Mouse (Mus musculus): ENCODE results near the gene Tnnc2. TPM values are rescaled to one million over a fixed set of nuclear protein-coding genes. Genes with fewer than 3 reads are reported as not detected.

Tnnc2 gene
- polyA plus RNA-seq (2012; rRNA removed): 1.3 and 106 TPM in 2 replicates

DNA sequence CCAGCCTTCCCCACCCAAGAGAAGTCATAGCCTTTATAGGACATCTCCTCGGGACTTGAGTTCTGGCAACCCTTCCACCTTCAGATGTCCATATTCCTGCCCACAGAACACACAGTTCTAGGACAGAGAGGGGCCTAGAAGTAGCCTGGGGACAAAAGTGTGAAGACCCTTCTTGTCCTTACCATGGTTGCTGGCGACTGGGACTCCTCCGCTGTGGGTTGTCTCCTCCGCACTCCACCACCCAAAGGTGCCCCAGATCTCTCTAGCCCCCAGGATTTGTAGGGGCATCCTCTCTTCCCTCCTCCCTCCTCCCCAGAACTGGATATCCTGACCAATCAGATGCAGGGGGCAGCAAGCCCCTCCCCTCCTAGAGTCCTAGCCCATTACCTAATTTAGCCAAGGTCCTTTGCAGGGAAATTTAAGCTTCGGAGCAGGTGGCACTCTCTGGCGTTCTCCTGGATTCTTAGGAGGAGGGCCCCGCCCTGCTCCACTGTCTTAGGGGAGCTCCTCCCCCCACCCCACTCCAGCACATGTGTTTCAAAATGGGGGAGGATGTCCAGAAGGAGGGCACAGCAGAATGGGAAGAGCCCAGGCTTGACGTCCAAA, at the start of gene Tnnc2:
Gene Tnnc2, minus strand, starts transcription at position 487 of the 606 bp plus-strand sequence.

DNA sequence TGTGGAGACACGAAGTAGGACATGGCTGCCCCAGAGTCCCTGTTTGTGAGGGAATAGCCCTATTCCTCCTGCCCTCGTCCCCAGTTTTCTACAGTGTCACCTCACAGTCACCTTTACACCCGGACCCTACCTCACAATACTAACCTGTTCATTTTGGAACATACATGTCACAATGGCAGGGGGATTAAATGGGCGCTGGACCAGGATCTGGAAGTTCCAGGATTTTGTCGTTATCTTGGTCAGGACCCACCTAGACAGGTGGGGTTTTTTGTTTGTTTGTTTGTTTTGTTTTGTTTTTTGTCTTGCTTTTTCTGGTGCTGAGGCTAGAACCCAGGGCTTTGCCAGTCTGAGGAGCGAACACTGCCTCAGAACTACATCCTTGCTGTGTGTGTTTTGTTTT, 48.7 kb upstream of the Tnnc2 start, which contains the start of gene Spata25:
Gene Spata25, minus strand, starts transcription at position 101 of the 400 bp plus-strand sequence.

DNA sequence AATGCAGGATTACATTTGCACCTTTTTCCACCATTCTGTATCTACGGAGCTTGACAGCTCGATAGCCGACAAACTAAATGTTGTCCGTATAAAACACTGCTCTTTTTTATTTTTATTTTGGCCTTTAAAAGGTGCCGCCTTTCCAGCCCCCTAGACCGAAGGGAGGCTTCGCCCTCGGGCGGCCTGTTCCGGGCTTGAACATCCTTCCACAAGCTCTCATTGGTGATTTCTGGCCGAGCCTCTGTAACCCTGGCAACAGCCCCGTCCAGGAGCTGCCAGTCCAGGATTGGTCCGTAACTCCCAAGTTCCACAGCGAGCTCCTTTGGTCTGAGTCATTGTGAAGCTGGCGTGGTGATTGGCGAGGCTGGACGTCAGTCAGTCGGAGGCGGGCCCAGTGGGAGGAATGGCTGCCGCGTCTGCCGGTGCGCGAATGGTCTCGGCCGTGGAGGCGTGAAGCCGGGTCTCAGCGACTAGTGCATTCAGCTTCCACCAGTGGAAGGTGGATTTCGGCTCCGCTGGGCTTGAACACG, 42.9 kb upstream of the Tnnc2 start, which contains the start of gene Zswim1:
Gene Zswim1, plus strand, starts transcription at position 51 of the 530 bp plus-strand sequence.

DNA sequence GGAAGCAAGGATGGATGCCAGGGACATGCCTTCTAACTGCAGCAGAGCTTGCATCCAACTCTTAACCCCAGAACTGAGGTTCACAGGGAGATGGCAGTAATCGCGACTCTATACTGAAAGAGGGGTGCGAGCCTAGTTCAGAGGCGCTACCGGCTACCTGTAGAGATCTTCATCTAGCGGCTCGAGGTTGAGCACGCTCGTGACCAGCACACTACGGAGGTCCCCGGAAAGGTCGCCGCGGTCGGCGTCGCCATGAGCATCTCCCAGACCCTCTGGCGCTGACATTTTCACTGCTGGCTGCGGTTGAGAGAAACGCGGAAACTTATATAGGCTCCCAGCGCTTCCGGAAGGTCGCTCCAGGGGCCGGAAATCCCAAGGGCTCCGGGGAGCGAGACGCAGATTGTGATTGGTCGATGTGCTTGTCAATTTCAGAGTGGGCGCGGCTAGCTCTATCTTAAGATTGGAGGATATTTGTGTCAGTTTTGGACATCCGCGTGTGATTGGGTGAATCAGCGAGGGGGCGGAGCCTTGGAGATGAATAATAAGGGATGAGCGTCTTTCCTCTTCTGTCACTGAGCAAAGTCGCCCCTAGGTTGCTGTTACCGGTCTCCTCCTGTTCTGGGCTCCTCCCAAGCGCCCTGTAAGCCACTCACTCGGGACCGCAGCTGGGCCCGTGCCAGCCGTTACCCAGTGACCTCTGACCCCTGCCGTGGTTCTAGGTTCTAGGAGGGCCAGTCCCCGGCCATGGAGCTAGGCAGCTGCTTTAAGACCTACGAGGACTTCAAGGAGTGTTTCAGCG, 25.0 kb upstream of the Tnnc2 start, which contains the start of the genes Acot8 and Zswim3:
Gene Acot8, minus strand, starts transcription at position 350 of the 799 bp plus-strand sequence.
Gene Zswim3, plus strand, starts transcription at position 566 of the 799 bp plus-strand sequence.

DNA sequence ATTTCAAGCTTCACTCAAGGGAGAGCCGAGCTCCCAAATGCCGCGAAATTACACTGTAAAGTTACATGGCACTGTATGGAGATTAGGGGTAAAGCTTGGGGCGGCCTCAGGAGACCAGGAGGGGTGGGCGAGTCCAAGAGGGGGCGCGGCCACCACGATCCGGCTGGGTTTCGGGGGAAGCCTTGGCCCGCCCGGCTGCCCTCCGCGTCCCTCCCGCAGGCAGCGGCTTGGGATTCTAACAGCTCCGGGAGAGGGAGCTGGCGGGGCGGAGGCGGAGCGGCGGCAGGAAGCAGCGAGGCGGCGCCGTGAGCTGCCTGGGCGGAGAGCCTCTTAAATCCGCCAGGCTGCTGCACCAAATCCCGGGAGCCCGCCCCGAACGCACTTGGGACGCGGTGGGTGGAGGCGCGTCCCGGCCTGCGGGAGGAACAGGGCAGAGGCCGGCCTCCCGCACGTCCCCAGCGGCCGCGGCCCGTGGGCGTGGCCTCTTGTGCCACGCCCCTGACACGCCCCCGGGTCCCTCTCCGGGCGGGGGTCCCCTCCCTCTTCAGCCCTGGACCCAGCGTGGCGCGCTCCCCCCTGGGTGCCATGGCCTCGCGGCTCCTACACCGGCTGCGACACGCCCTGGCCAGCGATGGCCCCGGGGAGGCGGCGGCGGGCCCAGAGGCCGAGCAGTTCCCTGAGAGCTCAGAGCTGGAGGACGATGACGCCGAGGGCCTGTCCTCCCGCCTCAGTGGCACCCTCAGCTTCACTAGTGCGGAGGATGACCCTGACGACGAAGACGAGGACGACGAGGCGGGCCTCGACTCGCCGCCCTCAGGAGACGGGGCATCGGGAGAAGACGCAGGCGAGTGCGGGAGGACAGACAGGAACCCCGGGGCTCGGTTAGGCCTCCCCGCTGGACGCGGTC, 6.0 kb upstream of the Tnnc2 start, which contains the start of gene Snx21:
Gene Snx21, plus strand, starts transcription at position 343 of the 907 bp plus-strand sequence.

DNA sequence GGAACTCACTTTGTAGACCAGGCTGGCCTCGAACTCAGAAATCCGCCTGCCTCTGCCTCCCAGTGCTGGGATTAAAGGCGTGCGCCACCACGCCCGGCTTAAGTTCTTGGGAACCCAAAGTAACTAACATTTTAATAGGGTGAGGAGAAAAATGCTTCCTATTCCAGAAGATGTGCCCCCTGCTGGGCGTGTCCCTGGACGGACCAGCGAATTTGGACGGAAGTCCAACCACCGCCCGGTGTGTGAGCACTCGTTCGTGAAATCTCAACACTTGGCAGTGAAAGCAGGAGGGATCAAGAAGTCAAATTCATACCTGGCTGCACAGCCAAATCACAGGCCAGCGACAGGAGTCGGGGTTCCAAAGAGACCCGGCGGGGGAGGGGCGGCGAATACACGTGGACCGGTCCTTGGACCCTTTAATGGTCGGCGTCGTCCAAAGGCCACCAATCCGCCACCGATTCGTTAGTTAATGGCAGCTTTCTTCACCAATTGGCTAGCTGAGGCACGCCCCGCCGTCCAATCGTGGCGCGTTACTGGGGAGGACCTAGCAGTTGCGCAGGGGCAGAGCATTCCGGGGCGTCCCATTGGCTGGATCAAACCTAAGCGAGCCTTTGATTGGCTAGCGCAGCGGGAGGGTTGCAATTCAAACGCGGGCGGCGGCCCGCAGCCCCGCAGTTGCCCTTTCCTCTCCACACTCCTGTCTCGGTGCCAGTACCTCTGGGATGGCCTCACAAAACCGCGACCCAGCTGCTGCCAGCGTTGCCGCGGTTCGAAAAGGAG, 10.3 kb downstream of the Tnnc2 start, which contains the start of gene Ube2c:
Gene Ube2c, plus strand, starts transcription at position 641 of the 780 bp plus-strand sequence.

DNA sequence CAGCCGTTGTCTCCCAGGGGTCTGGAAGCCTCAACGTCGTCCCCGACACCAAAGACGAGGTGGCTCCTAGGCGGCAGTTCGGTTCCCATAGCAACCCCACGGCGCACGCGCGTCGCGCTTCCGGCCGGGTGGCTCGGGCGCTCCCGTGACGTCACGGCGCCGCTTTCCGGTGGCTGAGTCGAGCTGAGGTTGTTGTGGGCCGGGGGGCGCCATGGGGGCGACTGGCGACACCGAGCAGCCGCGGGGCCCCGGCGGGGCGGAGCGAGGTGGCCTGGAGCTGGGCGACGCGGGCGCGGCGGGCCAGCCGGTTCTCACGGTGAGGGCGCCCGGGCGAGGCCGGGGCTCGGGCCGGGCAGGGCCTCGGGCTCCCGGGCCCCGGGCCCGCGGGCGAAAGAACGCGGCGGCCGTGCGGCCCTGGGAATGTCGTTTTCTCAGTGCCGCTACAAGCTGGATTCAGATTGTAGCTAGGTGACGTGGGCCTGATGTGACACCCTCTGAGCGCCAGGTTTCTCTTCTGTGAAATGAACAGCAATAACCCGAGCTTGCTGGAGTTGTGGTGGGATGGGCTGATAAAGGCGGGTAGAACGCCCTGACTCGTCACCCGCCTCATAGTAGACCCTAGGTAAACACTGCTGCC, 33.8 kb downstream of the Tnnc2 start, which contains the start of the genes Wfdc3 and Dnttip1:
Gene Wfdc3, minus strand, starts transcription at position 89 of the 637 bp plus-strand sequence.
Gene Dnttip1, plus strand, starts transcription at position 141 of the 637 bp plus-strand sequence.

Other genes starting within 250 kb of the Tnnc2 start
- 2.1 and 3.3 TPM in 2 replicates for gene Wfdc2, start 217.6 kb downstream of the Tnnc2 start, polyA plus RNA-seq (2012; rRNA removed)
- not detected in 2 replicates for gene Spint3, start 206.5 kb downstream of the Tnnc2 start, polyA plus RNA-seq (2012; rRNA removed)
- gene Wfdc6a, start 194.5 kb downstream of the Tnnc2 start, polyA plus RNA-seq (2012; rRNA removed): 0.15 TPM in 1 of 2 replicates, not detected in the other
- gene Eppin, start 186.4 kb downstream of the Tnnc2 start, polyA plus RNA-seq (2012; rRNA removed): not detected in 2 replicates
- gene Wfdc6b, start 166.4 kb downstream of the Tnnc2 start, polyA plus RNA-seq (2012; rRNA removed): not detected in 2 replicates
- not detected in 2 replicates for gene Wfdc8, start 166.3 kb downstream of the Tnnc2 start, polyA plus RNA-seq (2012; rRNA removed)
- not detected in 2 replicates for gene Wfdc16, start 141.2 kb downstream of the Tnnc2 start, polyA plus RNA-seq (2012; rRNA removed)
- 0.21 TPM in 1 of 2 replicates, not detected in the other for gene Wfdc10, start 123.9 kb downstream of the Tnnc2 start, polyA plus RNA-seq (2012; rRNA removed)
- not detected in 2 replicates for gene Wfdc9, start 123.4 kb downstream of the Tnnc2 start, polyA plus RNA-seq (2012; rRNA removed)
- gene Wfdc11, start 105.9 kb downstream of the Tnnc2 start, polyA plus RNA-seq (2012; rRNA removed): not detected in 2 replicates
- gene Wfdc13, start 94.9 kb downstream of the Tnnc2 start, polyA plus RNA-seq (2012; rRNA removed): not detected in 2 replicates
- not detected in 2 replicates for gene Spint4, start 81.5 kb downstream of the Tnnc2 start, polyA plus RNA-seq (2012; rRNA removed)
- gene Spint5, start 64.7 kb downstream of the Tnnc2 start, polyA plus RNA-seq (2012; rRNA removed): not detected in 2 replicates
- 1.0 and 1.3 TPM in 2 replicates for gene Wfdc3, start 34.0 kb downstream of the Tnnc2 start, polyA plus RNA-seq (2012; rRNA removed)
- 51.1 and 51.2 TPM in 2 replicates for gene Dnttip1, start 34.0 kb downstream of the Tnnc2 start, polyA plus RNA-seq (2012; rRNA removed)
- 38.6 and 43.3 TPM in 2 replicates for gene Ube2c, start 10.1 kb downstream of the Tnnc2 start, polyA plus RNA-seq (2012; rRNA removed)
- 47.2 TPM in 2 replicates for gene Snx21, start 5.9 kb upstream of the Tnnc2 start, polyA plus RNA-seq (2012; rRNA removed)
- 28.9 and 30.7 TPM in 2 replicates for gene Acot8, start 24.9 kb upstream of the Tnnc2 start, polyA plus RNA-seq (2012; rRNA removed)
- gene Zswim3, start 25.1 kb upstream of the Tnnc2 start, polyA plus RNA-seq (2012; rRNA removed): 9.1 and 9.4 TPM in 2 replicates
- 8.7 and 11.1 TPM in 2 replicates for gene Zswim1, start 42.7 kb upstream of the Tnnc2 start, polyA plus RNA-seq (2012; rRNA removed)
- 0.12 TPM in 1 of 2 replicates, not detected in the other for gene Spata25, start 48.6 kb upstream of the Tnnc2 start, polyA plus RNA-seq (2012; rRNA removed)
- gene Ctsa, start 52.9 kb upstream of the Tnnc2 start, polyA plus RNA-seq (2012; rRNA removed): 116 TPM in 2 replicates
- 5.8 and 5.9 TPM in 2 replicates for gene Neurl2, start 53.5 kb upstream of the Tnnc2 start, polyA plus RNA-seq (2012; rRNA removed)
- 45.2 and 48.1 TPM in 2 replicates for gene Pltp, start 77.7 kb upstream of the Tnnc2 start, polyA plus RNA-seq (2012; rRNA removed)
- 46.2 and 47.4 TPM in 2 replicates for gene Pcif1, start 99.3 kb upstream of the Tnnc2 start, polyA plus RNA-seq (2012; rRNA removed)
- gene Zfp335, start 131.8 kb upstream of the Tnnc2 start, polyA plus RNA-seq (2012; rRNA removed): 35.8 and 40.0 TPM in 2 replicates
- 8.3 and 18.9 TPM in 2 replicates for gene Mmp9, start 160.8 kb upstream of the Tnnc2 start, polyA plus RNA-seq (2012; rRNA removed)
- 145 and 147 TPM in 2 replicates for gene Slc12a5, start 180.8 kb upstream of the Tnnc2 start, polyA plus RNA-seq (2012; rRNA removed)

Measured in central nervous system, embryonic 18 days (tissue).